Mouse (Mus musculus) left cerebral cortex, adult 11 months (tissue): ENCODE results near the gene Stpg1.

Experiments used
- DNase-seq: peaks from one replicate; pipeline ENCODE4 v3.0.0; 2022; ENCODE audit warnings: low spot score

Stpg1 gene

GRCm38 (mm10) chr4:135514925-135515324, 20.3 kb downstream of the Stpg1 start:
- no peak for DNase-seq

- no peak for DNase-seq
These were observed 22.0 kb downstream of the Stpg1 start for GRCm38 (mm10) chr4:135516351-135517316.

GRCm38 (mm10) chr4:135518135-135518534, 23.5 kb downstream of the Stpg1 start:
- DNase-seq = no peak

- DNase-seq = no peak
These were observed 25.8 kb downstream of the Stpg1 start for GRCm38 (mm10) chr4:135520421-135520820.

GRCm38 (mm10) chr4:135523939-135524338, 29.3 kb downstream of the Stpg1 start:
- DNase-seq = no peak

GRCm38 (mm10) chr4:135525057-135525456, 30.5 kb downstream of the Stpg1 start:
- no peak for DNase-seq

- DNase-seq = no peak
These were observed 31.6 kb downstream of the Stpg1 start for GRCm38 (mm10) chr4:135526039-135526710.

GRCm38 (mm10) chr4:135530270-135530669, 35.7 kb downstream of the Stpg1 start:
- DNase-seq = no peak

- peak; percentile 36 for DNase-seq
These were observed 36.6 kb downstream of the Stpg1 start for GRCm38 (mm10) chr4:135531236-135531635.

GRCm38 (mm10) chr4:135531771-135532613, 37.4 kb downstream of the Stpg1 start:
- no peak for DNase-seq

GRCm38 (mm10) chr4:135533001-135533400, 38.4 kb downstream of the Stpg1 start:
- no peak for DNase-seq

GRCm38 (mm10) chr4:135535021-135535420, 40.4 kb downstream of the Stpg1 start:
- no peak for DNase-seq

GRCm38 (mm10) chr4:135539056-135539455, 44.5 kb downstream of the Stpg1 start:
- DNase-seq = no peak

GRCm38 (mm10) chr4:135540057-135540456, 45.5 kb downstream of the Stpg1 start:
- no peak for DNase-seq

GRCm38 (mm10) chr4:135544284-135544683, 49.7 kb downstream of the Stpg1 start:
- no peak for DNase-seq

- no peak for DNase-seq
These were observed 50.5 kb downstream of the Stpg1 start for GRCm38 (mm10) chr4:135545080-135545511.

- DNase-seq = no peak
These were observed 51.4 kb downstream of the Stpg1 start for GRCm38 (mm10) chr4:135546008-135546407.

GRCm38 (mm10) chr4:135546793-135547192, 52.2 kb downstream of the Stpg1 start:
- no peak for DNase-seq

- no peak for DNase-seq
These were observed 53.0 kb downstream of the Stpg1 start for GRCm38 (mm10) chr4:135547551-135547950.

- DNase-seq = no peak
These were observed 53.5 kb downstream of the Stpg1 start for GRCm38 (mm10) chr4:135548108-135548507.

GRCm38 (mm10) chr4:135548521-135549077, 54.0 kb downstream of the Stpg1 start:
- no peak for DNase-seq

- no peak for DNase-seq
These were observed 54.7 kb downstream of the Stpg1 start for GRCm38 (mm10) chr4:135549323-135549722.
